Mouse (Mus musculus) forebrain, embryonic 16.5 days (tissue): ENCODE measurements around the gene Abca4. TPM values are rescaled to one million over a fixed set of nuclear protein-coding genes. Genes with fewer than 3 reads are reported as not detected.

Experiments used
- ATAC-seq: fragments of 200-750 bp; cut with Nextera tagmentation; 2 replicates; pipeline ENCODE4 v1.8.0; 2017; ENCODE audit warnings: mild to moderate bottlenecking, moderate library complexity
- H3K27ac ChIP-seq: fragments of 300-500 bp; sonication (generic); 2 replicates; pipeline ENCODE4 v1.5.1; 2014; ENCODE audit warnings: low read length, control low read depth
- H3K27me3 ChIP-seq: fragments of 300-500 bp; sonication (generic); replicated peaks from 2 replicates; pipeline ENCODE4 v1.6.1; 2014; ENCODE audit warnings: low read length; ENCODE audit not compliant: control insufficient read depth, insufficient read depth
- H3K36me3 ChIP-seq: fragments of 300-500 bp; sonication (generic); 2 replicates; pipeline ENCODE4 v1.6.1; 2014; ENCODE audit not compliant: control insufficient read depth, insufficient read depth
- H3K4me1 ChIP-seq: fragments of 300-500 bp; sonication (generic); replicated peaks from 2 replicates; pipeline ENCODE4 v1.6.1; 2014; ENCODE audit warnings: low read length; ENCODE audit not compliant: control insufficient read depth, insufficient read depth
- H3K4me2 ChIP-seq: fragments of 300-500 bp; sonication (generic); 2 replicates; pipeline ENCODE4 v1.6.1; 2014; ENCODE audit warnings: mild to moderate bottlenecking, low read length, control low read depth
- H3K4me3 ChIP-seq: fragments of 300-500 bp; sonication (generic); replicated peaks from 2 replicates; pipeline ENCODE4 v1.5.1; 2014; ENCODE audit warnings: mild to moderate bottlenecking, low read length, control low read depth
- H3K9ac ChIP-seq: fragments of 300-500 bp; sonication (generic); replicated peaks from 2 replicates; pipeline ENCODE4 v1.6.1; 2014; ENCODE audit warnings: low read depth, low read length, control low read depth
- H3K9me3 ChIP-seq: fragments of 300-500 bp; sonication (generic); 2 replicates; pipeline ENCODE4 v1.6.1; 2016; ENCODE audit warnings: low read length; ENCODE audit not compliant: control insufficient read depth
- WGBS: fragments of 180-500 bp; shearing (Covaris S2); extraction: QIAGEN DNeasy Blood & Tissue Kit; methylation state at CpG from one replicate; pipeline ENCODE4 v1.1.7; 2014; 5-methylcytosine and 5-hydroxymethylcytosine counted together
- polyA plus RNA-seq: library from polyadenylated mRNA; unstranded; fragments of >200 nt; fragmentation: Nextera tagmentation; extraction: Ambion mirVana; gene quantifications from 2 replicates; pipeline ENCODE4 v1.2.1, GENCODE M21; 2015

Gene Abca4
- polyA plus RNA-seq, 1 experiment from 2014 or later = 0.70 TPM

DNA sequence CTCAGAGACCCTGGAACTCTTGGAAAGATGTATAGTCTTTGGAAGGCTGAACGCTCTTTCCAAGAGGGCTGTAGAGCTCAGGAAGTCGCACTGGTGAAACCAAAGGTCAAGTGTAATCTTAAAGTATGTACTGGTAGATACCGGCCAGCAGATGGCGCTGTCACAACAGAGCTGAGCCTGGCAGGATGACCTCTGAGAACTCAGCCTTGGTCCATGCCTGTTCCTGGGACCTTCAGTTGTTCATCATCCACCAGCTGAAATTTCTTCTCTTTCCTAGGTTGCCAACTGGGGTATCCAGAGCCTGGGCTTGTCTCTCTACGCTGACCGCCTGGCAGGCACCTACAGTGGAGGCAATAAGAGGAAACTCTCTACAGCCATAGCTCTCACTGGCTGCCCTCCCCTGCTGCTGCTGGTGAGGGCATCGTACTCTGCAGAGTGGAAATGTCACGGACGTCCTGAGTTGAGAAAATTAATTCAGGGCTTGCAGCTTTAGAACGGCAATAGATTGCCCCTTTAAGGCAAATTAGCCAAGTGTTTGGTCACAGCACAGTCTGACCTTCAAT is 125.5 kb downstream of the Abca4 start:
- H3K4me1 ChIP-seq = no peaks in the 10 kb centered on the region; the same call in 1 of the 2 replicates
- no peaks in the 10 kb centered on the region for H3K9me3 ChIP-seq
- ATAC-seq = 0 out of 2 replicates have a peak, but pooled peaks have one; percentile 23
- H3K36me3 ChIP-seq = no peaks in the 10 kb centered on the region
- no peak overlapping the region for H3K4me3 ChIP-seq
- no peak overlapping the region for H3K4me2 ChIP-seq
- 43% methylated on average over 10 of the region's 10 CpGs for WGBS
- H3K27ac ChIP-seq = no peak overlapping the region
- H3K9ac ChIP-seq = no peak overlapping the region
- H3K27me3 ChIP-seq = no peaks in the 10 kb centered on the region

DNA sequence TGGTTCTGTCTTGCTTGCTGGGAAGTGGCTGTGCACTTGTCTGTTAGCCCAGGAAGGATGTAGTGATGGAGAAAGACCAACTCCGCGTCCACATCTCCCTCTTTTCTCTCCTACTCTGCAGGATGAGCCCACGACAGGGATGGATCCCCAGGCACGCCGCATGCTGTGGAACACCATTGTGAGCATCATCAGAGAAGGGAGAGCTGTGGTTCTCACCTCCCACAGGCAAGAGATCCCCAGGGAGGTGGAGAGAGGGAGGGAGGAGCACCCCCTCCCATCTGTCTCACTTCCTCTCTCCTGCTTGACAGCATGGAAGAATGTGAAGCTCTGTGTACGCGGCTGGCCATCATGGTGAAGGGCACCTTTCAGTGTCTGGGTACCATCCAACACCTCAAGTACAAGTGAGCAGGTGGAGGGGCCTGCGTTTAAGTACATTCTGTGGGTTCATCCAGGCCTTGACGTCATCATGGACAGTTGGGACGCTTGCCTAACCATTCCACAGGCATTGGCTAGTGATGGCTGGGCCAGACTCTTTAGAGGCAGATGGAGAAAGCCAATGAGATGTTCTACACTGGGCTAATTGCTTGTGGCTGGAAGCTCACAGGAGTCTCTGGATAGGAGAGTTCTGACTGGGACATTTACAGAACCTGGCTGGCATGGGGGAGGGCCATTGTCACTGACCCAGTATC is 126.5 kb downstream of the Abca4 start:
- 84% methylated on average over 10 of the region's 10 CpGs for WGBS
- Histone ChIP-seq H3K4me3 (no peak overlapping the region), H3K9me3 (no peaks in the 10 kb centered on the region), H3K27me3 (no peaks in the 10 kb centered on the region), H3K4me2 (no peak overlapping the region), H3K4me1 (no peaks in the 10 kb centered on the region; the same call in 1 of the 2 replicates), H3K27ac (no peak overlapping the region), H3K9ac (no peak overlapping the region), H3K36me3 (no peaks in the 10 kb centered on the region)
- ATAC-seq = no peak

DNA sequence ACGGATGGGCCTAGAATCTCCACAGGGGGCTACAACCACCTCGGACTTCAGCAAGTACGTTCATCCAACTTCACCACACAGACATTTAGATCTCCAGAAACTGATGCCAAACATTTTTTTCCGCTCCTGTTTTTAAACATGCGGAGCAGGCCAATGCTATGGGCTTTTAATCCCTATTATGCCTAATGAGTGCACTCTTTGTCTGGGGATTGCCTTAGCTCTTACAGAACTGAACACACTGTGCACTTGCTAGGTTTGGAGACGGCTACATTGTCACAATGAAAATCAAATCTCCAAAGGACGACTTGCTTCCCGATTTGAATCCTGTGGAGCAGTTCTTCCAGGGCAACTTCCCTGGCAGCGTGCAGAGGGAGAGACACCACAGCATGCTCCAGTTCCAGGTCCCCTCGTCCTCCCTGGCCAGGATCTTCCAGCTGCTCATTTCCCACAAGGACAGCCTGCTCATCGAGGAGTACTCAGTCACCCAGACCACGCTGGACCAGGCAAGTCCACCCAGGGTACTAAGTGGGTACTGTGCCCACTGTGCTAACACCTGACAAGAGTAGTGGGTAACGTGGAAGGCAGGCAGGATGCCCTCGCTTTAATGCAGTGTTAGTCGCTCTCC is 129.4 kb downstream of the Abca4 start:
- Histone ChIP-seq H3K4me1 (no peaks in the 10 kb centered on the region; the same call in 1 of the 2 replicates), H3K4me3 (no peak overlapping the region), H3K27ac (no peak overlapping the region), H3K4me2 (no peak overlapping the region), H3K36me3 (no peaks in the 10 kb centered on the region), H3K9me3 (no peaks in the 10 kb centered on the region), H3K27me3 (no peaks in the 10 kb centered on the region), H3K9ac (no peak overlapping the region)
- no peak for ATAC-seq
- WGBS = 27% methylated on average over 15 of the region's 15 CpGs

DNA sequence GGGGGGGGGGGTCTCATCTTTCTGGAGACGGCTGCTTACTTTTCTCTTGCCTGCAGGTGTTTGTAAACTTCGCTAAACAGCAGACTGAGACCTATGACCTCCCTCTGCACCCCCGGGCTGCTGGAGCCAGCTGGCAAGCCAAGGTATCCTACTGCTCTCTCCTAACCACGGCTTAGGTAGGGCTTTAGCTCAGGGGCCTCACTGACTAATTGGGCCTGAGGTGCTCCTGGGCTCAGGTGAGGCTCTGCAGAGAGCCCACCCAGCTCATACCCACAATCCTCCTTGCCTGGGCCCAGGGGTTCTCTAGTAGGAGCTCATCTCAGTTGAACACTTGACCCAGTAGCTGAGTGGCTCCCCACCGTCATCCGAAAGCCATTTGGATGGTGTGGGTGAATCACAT is 131.8 kb downstream of the Abca4 start:
- Histone ChIP-seq H3K27ac (no peak overlapping the region), H3K9ac (no peak overlapping the region), H3K36me3 (no peaks in the 10 kb centered on the region), H3K4me3 (no peak overlapping the region), H3K9me3 (no peaks in the 10 kb centered on the region), H3K27me3 (no peaks in the 10 kb centered on the region), H3K4me2 (no peak overlapping the region), H3K4me1 (no peaks in the 10 kb centered on the region; the same call in 1 of the 2 replicates)
- no peak for ATAC-seq
- WGBS = 84% methylated on average over 6 of the region's 6 CpGs

DNA sequence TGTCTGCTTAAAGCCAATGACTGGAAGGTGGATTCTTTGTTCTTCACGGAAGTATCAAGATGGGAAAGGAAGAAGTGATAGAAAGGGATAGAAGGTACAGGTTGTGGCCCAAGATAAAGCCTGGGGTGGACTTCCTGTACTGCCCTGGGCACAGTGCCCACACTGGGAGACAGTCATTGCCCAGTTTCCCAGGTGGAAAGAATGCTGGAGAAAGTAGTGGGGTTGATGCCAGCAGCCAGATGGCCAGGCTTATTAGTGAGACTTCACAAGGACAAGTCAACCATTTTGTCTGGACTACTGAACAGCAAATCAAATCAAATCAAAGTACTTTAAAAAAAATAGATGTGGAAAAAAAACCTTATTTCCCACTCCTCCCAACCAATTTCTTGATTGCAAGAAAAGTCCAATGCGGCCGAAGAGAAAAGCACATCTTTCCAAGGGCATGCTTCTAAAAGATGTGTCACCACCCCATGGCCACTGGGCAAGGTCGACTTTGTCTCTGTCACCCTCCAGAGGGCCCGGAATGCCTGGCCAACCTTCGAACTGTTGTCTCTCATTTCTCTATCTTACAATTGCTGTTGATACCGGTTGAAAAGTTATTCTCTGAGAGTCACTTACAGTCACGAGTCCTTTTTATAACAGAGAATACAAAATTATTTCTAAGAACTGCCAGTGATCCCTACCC is 132.6 kb downstream of the Abca4 start:
- H3K27me3 ChIP-seq = no peaks in the 10 kb centered on the region
- no peaks in the 10 kb centered on the region for H3K36me3 ChIP-seq
- H3K4me2 ChIP-seq = no peak overlapping the region
- H3K9me3 ChIP-seq = no peaks in the 10 kb centered on the region
- no peak overlapping the region for H3K27ac ChIP-seq
- no peak overlapping the region for H3K4me3 ChIP-seq
- no peak overlapping the region for H3K9ac ChIP-seq
- 88% methylated on average over 8 of the region's 8 CpGs for WGBS
- ATAC-seq = no peak
- no peaks in the 10 kb centered on the region; the same call in 1 of the 2 replicates for H3K4me1 ChIP-seq

DNA sequence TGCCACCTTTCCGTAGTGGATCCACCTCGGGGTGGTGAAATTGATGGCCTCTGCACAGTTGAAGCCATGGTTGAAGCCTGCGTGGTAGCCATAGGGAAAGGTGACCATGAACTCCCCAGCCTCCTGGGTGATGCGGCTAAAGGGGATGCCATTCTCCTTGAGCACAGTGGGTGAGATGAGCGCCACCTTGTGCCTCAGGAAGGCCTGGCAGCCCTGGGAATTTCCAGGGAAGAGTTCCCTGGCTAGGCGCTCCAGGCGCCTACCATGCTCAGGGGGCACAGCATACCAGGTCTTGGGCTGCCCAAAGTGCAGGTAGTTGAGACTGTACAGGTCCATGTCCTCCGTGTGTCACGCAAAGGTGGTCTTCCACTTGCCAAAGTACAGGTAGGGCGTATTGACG is 139.9 kb downstream of the Abca4 start:
- WGBS = 54% methylated on average over 11 of the region's 11 CpGs
- H3K9me3 ChIP-seq = no peaks in the 10 kb centered on the region
- H3K36me3 ChIP-seq = no peaks in the 10 kb centered on the region
- no peak overlapping the region for H3K9ac ChIP-seq
- H3K27me3 ChIP-seq = no peaks in the 10 kb centered on the region
- H3K4me1 ChIP-seq = no peaks in the 10 kb centered on the region
- H3K27ac ChIP-seq = no peak overlapping the region
- ATAC-seq = no peak
- H3K4me2 ChIP-seq = no peak overlapping the region
- no peak overlapping the region for H3K4me3 ChIP-seq

DNA sequence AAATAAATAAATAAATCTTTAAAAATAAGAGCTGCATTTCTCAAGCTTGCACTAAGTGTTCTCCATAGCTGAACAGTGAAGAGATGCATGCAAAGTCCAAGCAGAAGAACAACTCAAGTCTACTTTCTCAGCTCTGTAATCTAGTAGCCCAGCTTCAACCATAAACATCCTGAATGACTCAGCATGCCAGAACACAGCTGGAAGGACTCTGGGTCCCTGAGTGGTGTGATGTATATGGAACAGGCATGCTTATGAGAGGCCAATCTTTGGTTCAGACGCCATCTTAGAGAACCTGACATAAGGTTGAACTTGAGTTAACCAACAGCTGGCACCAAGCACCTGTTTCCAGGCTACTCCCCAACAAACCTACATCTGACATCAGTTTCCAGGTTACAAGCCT is 142.7 kb downstream of the Abca4 start:
- Histone ChIP-seq H3K4me1 (no peaks in the 10 kb centered on the region), H3K4me2 (no peak overlapping the region), H3K27me3 (no peaks in the 10 kb centered on the region), H3K9me3 (no peaks in the 10 kb centered on the region), H3K36me3 (no peaks in the 10 kb centered on the region), H3K4me3 (no peak overlapping the region), H3K27ac (no peak overlapping the region), H3K9ac (no peak overlapping the region)
- ATAC-seq = no peak
- WGBS = 76% methylated on average over 1 of the region's 1 CpGs

DNA sequence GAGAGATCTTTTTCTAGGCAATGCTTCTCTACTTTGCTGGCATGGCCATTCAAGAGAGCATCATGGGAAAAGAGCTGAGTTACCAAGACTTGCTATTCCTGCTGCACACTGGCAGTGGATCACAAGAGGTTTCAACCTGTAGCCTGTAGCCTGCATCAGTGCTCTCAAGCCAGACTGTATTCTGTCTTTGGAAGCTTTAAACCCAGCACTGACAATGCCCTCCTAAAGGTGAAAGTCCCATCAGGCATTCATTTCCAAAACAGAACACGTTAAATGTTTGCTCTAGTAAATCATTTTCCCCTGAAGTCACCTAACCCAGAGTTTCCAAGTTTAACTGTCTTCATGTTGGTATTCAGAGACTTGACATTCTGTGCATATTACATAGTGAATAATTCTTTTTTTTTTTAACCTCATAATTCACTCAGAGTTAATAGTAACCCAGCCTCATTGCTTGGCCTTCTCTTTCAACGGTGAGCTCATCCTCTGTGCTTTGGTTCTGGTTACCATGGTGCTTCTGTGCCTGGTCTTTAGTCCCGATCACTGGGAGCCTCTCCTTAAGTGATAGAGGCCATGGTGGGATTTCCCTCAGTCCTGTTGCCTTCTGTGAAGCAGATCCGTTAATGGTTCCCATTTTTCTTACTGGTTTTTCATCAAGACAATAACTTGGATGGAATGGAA is 152.5 kb downstream of the Abca4 start:
- H3K4me1 ChIP-seq = peaks cover 13% of the 10 kb centered on the region
- WGBS = 72% methylated on average over 4 of the region's 4 CpGs
- no peak for ATAC-seq

DNA sequence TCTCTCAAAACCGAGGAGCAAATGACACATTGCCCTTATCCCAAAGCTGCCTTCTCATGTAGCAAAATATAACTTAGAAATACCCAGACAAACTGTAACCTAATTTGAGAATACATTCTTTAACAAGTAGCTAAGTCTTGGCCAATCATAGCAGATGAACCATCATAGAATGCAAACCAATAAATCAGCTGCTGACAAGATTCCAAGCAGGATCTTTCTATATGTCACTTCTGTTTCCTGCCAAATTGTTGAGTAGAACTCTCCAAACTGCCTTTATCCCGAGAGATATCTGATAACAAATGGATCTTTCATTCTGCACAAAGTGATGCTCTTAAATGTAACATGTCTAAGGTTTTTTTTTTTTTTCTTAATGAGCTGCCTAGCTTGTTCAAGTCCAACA is 154.3 kb downstream of the Abca4 start:
- 83% methylated on average over 2 of the region's 2 CpGs for WGBS
- no peak for ATAC-seq
- no peak overlapping the region for H3K4me3 ChIP-seq
- no peak overlapping the region for H3K9ac ChIP-seq
- no peaks in the 10 kb centered on the region for H3K9me3 ChIP-seq
- no peaks in the 10 kb centered on the region for H3K27me3 ChIP-seq
- H3K4me2 ChIP-seq = no peak overlapping the region
- no peak overlapping the region for H3K27ac ChIP-seq
- peaks cover 13% of the 10 kb centered on the region for H3K4me1 ChIP-seq
- no peaks in the 10 kb centered on the region for H3K36me3 ChIP-seq

More for the DNA sequence above, 152.5 kb downstream of the Abca4 start:
- Histone ChIP-seq H3K4me2 (no peak overlapping the region), H3K4me3 (no peak overlapping the region), H3K9me3 (no peaks in the 10 kb centered on the region), H3K27ac (no peak overlapping the region), H3K36me3 (no peaks in the 10 kb centered on the region), H3K27me3 (no peaks in the 10 kb centered on the region), H3K9ac (no peak overlapping the region)
